Mouse (Mus musculus) urinary bladder, postnatal 4 days (tissue): ENCODE data around the gene Trpm8.

Source experiments
- DNase-seq, 2 experiments: peaks; one replicate each; pipeline ENCODE4 v3.0.0; 2021 to 2022; ENCODE audit warnings: low spot score in 2 of 2

Trpm8 gene

GRCm38 (mm10) chr1:88429413-88429812 lies 152.0 kb downstream of the Trpm8 start:
- no peak for DNase-seq

DNA sequence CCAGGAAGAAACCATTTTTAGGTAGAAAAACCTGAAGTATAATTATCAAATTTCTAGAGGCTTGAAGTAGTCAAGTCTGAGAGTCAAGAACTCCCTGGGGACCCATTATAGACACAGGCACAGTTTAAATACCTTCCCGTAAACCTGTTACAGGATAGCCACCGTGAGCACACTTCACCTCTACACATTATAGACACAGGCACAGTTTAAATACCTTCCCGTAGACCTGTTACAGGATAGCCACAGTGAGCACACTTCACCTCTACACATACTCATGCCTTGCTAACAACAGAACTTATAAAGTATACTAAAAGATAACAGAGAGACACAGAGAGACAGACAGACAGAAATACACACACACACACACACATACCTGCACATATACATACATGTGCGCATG lies 153.8 kb downstream of the Trpm8 start:
- no peak for DNase-seq

DNA sequence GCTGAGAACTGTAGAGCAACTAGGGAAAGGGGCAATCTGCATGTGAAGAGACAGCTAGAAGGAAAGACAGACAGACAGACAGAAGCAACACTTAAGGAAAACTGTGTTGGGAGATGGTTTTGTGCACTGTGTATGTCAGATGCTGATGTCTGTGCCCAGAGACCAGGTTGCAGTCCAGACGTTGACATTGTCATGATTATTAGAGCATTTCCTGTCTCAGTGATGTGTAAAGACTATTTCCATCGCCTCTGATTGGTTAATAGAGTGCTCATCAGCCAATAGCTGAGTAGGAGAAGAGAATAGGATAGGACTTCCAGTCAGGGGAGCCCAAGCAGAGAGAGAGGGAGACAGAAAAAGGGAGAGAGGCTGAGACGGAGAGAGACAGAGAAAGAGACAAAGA lies 155.1 kb downstream of the Trpm8 start:
- DNase-seq, result no peak

DNA sequence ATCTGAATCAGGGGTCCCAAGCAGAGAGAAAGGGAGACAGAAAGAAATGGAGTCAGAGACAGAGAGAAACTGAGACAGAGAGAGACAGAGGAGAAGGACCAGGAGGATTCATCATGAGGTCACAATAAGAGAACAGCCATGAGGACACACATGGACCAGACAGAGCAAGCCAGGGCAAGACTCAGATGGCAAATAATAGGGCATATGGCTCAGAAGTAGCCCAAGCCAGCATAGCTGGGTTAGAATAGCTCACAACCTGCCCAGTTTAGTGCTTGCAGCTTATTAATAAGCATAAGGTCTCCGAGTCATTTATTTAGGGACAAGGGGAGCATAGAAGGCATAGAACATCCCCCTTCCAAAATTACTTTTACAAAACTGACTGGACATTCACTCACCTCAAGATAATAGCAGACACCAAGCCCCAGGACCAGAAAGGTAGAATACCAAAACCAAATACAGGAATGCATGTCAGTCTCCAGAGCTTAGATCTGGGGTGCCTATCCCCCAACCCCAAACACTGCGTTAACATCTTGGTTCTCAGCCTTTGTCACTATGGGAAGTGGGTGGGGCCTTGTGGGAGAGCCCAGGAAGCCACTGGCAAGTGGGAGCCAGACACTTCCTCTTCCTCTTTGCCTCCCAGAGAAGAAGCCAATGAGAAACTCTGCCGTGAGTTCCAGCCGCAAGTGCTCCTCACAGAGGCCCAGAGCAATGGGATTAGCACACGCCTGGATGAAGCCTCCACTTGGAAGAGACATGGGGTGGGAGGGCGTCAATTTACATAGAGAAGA lies 155.8 kb downstream of the Trpm8 start:
- no peak for DNase-seq

GRCm38 (mm10) chr1:88434057-88434456 lies 156.6 kb downstream of the Trpm8 start:
- DNase-seq, result no peak

GRCm38 (mm10) chr1:88437206-88438126 lies 160.0 kb downstream of the Trpm8 start:
- DNase-seq, result peak in 1 of 2 experiments; percentile 54
